Mouse (Mus musculus): Measurements from ENCODE around the gene Arl6ip6.

The Arl6ip6 gene

GRCm38 (mm10) chr2:53191523-53192220 is at the start of gene Arl6ip6:
TSS of gene Arl6ip6 (plus strand) at chr2:53191726.
- peak; percentile 91 for DNase-seq (ENCODE audit: low spot score)

DNA sequence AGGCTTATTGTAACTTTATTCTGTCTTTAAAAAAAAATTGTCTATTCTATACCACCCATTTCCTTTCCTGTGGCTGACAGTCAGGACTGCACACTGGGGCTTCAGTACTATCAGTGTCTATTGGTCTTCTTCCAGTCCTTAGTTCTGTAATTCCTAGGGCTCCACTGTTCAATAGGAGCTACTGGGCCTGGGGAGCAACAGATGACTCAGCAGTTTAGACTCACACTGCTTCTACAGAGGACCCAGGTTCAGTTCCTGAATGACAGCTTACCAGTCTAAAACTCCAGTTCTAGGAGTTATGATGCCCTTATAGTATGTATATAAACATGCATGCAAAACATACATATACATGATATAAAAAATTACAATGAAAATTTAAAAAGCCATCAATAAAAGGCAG is 44.7 kb upstream of the Arl6ip6 start:
- no peak for DNase-seq (ENCODE audit: low spot score)

GRCm38 (mm10) chr2:53173966-53174365 is 17.6 kb upstream of the Arl6ip6 start:
- no peak for DNase-seq (ENCODE audit: low spot score)

DNA sequence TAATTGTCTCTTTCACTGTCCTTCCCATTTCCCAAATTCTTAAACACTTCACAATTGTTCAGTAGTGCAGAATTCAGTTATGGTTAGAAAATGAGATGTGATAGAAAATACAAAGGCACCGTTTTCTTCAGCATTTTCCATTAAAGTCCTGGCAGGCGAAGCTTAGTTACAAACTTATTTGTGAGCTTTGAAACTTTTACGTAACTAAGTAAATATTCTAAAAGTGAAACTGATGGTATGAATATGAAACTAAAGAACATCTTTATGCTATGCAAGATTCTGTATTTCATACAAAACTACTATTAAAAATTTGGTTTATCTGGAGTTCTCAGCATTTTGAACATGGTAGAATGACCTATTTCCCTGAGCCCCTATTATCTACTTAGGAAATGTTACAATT is 12.6 kb upstream of the Arl6ip6 start:
- DNase-seq (ENCODE audit: low spot score), result no peak

DNA sequence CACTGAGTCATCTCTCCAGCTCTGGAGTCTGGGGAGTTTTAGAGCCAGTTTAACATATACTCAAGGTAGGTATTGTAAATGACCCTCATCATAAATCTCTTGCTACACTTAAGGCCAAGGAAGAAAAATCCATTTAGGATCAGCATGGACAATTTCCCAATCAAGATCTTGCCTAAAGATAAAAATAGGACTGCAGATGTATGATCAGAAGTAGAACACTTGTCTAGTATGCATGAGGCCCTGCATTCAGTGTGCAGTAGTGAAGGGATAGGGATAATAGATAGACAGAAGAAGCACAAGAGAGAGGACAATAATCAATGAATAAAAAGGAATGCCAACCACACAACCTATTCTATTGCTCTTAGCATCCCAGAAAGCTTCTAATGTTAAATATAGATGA is 11.7 kb upstream of the Arl6ip6 start:
- DNase-seq (ENCODE audit: low spot score), result no peak

DNA sequence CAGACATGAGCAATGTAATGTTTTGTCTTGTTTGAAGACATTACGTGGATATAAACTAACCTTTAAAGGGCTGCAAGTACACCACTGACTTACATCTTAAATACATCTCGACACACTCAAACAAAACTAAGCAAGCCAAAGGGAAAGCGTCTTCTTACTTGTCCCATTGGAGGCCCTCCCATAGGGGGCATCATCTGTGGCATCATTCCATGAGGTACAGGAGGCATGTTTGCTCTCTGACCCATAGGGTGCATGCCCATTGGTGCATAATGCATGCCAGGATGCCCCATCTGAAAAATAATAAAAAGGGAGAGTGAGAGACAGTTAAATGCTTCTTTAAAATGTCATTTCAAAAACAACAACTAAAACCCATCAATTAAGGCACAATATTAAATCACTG is 1.7 kb upstream of the Arl6ip6 start:
- DNase-seq (ENCODE audit: low spot score), result no peak

DNA sequence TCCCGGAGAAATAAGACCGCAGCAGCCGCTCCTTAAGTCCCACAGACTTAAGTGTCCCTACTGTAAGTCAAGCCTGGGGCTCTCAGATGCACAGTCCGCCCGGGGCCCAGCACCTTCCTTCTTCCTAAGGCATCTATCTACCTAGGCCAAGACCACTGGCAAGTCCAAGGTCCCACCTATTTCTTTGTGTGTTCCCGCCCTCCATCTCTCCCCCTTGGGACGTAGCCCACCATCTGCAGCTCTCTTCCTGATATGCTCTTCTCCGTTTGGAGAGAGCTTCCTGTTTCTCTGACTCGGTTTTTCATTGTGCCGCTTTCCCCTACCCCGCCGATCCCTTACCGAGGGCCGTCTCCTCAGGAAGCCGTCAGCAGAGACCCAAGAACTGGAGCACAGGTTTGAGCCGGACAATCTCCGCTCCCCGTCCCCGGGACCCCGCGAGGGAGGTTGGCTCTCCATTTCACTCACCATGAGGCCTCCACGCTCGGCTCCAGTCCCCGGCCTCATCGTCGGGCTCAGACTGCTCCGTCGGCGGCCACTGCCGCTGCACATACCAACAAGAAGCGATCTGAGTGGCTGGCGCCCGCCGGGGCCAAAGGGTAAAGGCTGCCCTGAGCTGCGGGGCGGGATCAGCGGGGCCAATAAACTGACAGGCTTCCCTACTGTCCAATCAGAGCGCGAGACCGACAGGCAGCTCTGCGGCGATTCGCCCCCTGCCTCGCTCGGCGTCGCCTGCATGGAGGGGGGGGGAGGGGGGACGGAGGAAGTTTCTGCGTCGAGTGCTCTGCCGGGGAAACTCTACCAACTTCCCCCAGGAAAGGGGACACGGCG is 628 bp upstream of the Arl6ip6 start, which contains the start of gene Prpf40a:
TSS of gene Prpf40a (minus strand) at position 601 of the 828 bp plus-strand sequence.
- peak; percentile 97 for DNase-seq (ENCODE audit: low spot score)

DNA sequence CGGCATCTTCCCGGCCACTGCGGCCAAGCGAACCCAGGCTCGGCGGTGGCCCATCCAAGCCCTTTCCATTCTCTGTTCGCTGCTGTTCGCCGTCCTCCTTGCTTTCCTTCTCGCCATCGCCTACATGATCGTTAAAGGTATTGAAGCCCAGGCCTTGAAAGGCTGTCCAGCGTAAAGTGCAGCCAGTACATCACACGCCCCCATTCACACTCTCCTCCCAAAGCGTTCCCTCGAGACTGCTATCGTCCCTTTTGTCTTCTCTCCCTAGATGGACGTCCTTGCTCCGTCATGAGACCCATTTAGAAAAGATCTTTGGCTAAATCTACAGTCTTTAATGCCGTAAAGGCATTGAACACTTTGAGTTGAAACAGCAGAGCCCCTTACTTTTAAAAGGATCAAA is 860 bp downstream of the Arl6ip6 start:
- DNase-seq (ENCODE audit: low spot score), result peak; percentile 1

GRCm38 (mm10) chr2:53196431-53196830 is 4.9 kb downstream of the Arl6ip6 start:
- no peak for DNase-seq (ENCODE audit: low spot score)

DNA sequence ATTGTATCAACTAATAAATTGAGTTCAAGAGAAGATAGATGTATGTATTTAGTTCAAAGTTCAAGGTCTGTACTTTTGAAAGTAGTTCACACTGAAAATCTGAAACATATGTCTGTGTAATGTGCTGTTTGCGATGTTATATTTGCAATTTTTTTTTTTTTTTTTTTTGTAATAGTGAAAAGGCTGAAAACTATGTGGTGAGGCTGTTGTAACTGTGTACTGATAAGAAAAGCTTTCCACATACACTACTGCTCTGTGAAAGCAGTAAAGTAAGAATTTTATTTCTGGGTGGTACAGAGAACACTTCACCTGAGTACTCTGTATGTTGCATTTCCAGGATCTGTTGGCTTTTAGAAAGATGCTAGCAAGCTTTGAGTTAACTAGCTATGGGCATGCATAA is 7.7 kb downstream of the Arl6ip6 start:
- no peak for DNase-seq (ENCODE audit: low spot score)

DNA sequence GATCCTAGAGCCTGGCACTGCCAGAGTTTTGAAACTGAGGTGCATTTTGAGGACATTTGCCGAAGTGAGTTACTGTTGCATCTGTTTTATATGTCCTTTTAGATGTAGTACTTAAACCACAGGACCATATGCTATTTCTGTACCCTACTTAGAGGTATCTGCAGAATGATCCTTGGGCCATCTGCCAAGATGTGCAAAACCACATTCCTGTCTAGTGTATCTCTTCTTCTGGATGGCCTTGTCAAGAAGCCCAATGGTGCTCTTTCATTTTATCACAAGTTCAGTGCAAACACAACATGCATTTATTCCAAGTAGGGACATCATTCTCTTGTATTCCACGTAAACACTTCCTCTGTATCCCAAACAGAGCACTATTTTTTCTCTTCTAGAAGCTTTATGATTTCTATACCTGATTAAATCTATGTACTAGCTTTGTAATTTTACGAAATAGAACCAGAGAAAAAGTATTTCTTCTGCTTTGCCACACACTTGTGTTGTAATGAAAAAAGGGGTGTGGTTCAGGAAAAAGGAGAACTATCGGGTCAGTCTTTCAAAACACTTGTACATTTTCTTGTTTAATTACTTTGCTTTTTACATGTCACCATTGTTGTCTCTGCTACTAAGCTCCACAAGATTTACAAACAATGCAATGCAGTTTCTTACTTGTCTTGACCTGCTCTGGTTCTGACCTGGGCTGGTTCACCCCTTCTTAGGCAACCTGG is 8.8 kb downstream of the Arl6ip6 start:
- DNase-seq (ENCODE audit: low spot score), result no peak

- peak; percentile 21 for DNase-seq (ENCODE audit: low spot score)
Observed at GRCm38 (mm10) chr2:53204373-53205274, 13.1 kb downstream of the Arl6ip6 start.

GRCm38 (mm10) chr2:53206749-53207148 is 15.2 kb downstream of the Arl6ip6 start:
- no peak for DNase-seq (ENCODE audit: low spot score)

- DNase-seq (ENCODE audit: low spot score), result no peak
Observed at GRCm38 (mm10) chr2:53213493-53213892, 22.0 kb downstream of the Arl6ip6 start.

DNA sequence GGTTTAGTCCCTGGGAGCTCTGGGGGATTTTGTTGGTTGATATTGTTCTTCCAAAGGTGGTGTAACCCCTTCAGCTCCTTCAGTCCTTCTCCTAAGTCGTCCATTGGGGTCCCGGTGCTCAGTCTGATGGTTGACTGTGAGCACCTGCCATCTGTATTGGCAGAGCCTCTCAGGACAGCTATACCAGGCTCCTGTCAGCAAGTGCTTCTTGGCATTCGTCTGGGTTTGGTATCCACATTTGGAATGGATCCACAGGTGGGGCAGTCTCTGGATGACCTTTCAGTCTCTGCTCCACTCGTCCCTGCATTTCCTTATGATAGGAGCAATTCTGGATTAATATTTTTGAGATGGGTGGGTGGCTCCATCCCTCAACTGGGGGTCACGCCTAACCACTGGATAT is 30.7 kb downstream of the Arl6ip6 start:
- DNase-seq (ENCODE audit: low spot score), result no peak

DNA sequence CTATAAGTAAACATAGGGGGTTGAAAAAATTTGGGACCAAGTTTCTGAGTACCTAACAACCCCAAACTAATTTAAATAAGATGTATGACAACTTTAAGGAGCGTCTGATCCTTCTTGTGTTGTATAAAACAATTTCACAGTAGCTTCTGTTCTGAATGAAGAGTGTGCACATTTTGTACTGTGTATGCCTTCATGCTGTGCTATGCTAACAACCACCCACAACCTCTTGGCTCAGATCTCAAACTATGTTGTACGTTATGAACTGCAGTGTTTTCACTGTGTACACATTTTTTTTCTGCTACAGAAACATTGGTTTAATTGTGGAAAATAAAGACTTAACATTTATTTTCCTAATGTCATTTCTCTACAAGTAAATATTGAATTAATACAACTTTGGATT is 65.5 kb downstream of the Arl6ip6 start:
- peak; percentile 42 for DNase-seq (ENCODE audit: low spot score)
